Mouse (Mus musculus) cerebellum, adult 2 months (tissue): ENCODE data around the gene Plcb4.

Experiments
- CTCF ChIP-seq: fragments of 200-500 bp; IDR thresholded peaks from 2 replicates; pipeline ENCODE4 v1.5.1; 2011; ENCODE audit warnings: low read depth, mild to moderate bottlenecking, control low read depth, low read length, moderate library complexity, borderline replicate concordance; ENCODE audit not compliant: insufficient read depth
- POLR2A ChIP-seq: fragments of 200-500 bp; IDR thresholded peaks from 2 replicates; pipeline ENCODE4 v1.6.1; 2011; ENCODE audit warnings: low read length, control low read depth, borderline replicate concordance; ENCODE audit not compliant: insufficient read depth

GRCm38 (mm10) chr2:135861531-135862488, 203.0 kb downstream of the Plcb4 start:
- TF ChIP-seq CTCF (no peak), POLR2A (no peak)
